Mouse (Mus musculus): ENCODE measurements at regions not wholly inside any gene's neighbourhood (a gene's known extent, or its start where the extent isn't known, plus 50 kb on each side); places are given as distances from the start of the nearest gene placed in this dataset.

DNA sequence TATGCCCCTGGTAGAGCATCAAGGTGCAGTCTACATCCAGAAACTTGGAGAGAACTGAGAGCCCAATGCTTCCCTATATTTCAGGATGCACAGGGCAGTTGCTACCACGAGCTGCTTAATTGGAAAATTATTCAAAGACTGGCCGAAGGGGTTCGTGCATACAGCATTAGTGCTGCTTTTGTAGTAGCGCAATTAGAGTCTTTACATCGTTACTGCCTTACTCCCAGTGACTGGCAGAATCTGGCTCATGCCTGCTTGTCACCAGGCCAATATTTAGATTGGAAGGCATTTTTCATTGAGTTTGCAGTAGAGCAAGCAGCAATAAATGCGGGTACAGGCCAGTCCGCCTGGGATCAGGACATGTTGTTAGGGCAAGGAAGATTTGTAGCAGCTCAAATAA is 690.3 kb upstream of the Cdh18 start:
- TF ChIP-seq POLR2A (IDR thresholded peaks at IDR 0.05; ENCODE audit: low read depth, low read length), result no peak
- TF ChIP-seq CTCF (IDR thresholded peaks at IDR 0.05; ENCODE audit: extremely low read depth, insufficient read depth, insufficient read length, insufficient replicate concordance), result no peak
